Mouse (Mus musculus) G1E (cell line): Measurements from ENCODE around the gene Ankrd55.

Source experiments
- CTCF ChIP-seq: IDR thresholded peaks from 2 replicates; pipeline ENCODE4 v1.5.1; 2012; ENCODE audit warnings: low read depth, low read length, inconsistent platforms, mixed read lengths
- GATA1 ChIP-seq: IDR thresholded peaks from 2 replicates; pipeline ENCODE4 v1.6.1; 2012; ENCODE audit warnings: borderline replicate concordance, low read length, inconsistent platforms, mixed read lengths
- GATA2 ChIP-seq: IDR thresholded peaks from 2 replicates; pipeline ENCODE4 v1.6.1; 2012; ENCODE audit warnings: low read depth, low read length, inconsistent platforms, borderline replicate concordance
- POLR2AphosphoS5 ChIP-seq: IDR thresholded peaks from 2 replicates; pipeline ENCODE4 v1.6.1; 2012; ENCODE audit warnings: low read depth, low read length, inconsistent platforms; ENCODE audit not compliant: insufficient replicate concordance
- TAL1 ChIP-seq: conservative IDR thresholded peaks from 2 replicates; pipeline ENCODE4 v1.6.1; 2012; ENCODE audit warnings: low read depth, low read length, inconsistent platforms, mixed read lengths

GRCm38 (mm10) chr13:112318124-112318523, 29.9 kb downstream of the Ankrd55 start:
- no peak for TF ChIP-seq CTCF
- TF ChIP-seq POLR2AphosphoS5: no peak
- no peak for TF ChIP-seq TAL1
- no peak for TF ChIP-seq GATA1
- TF ChIP-seq GATA2: no peak
